Mouse (Mus musculus) G1E (cell line): ENCODE measurements around the gene Prss34.

ENCODE experiments used
- CTCF ChIP-seq: IDR thresholded peaks from 2 replicates; pipeline ENCODE4 v1.5.1; 2012; ENCODE audit warnings: low read depth, low read length, inconsistent platforms, mixed read lengths
- GATA1 ChIP-seq: IDR thresholded peaks from 2 replicates; pipeline ENCODE4 v1.6.1; 2012; ENCODE audit warnings: borderline replicate concordance, low read length, inconsistent platforms, mixed read lengths

- TF ChIP-seq GATA1 (no peak), CTCF (no peak)
Measured at GRCm38 (mm10) chr17:25322930-25323329, 24.7 kb downstream of the Prss34 start.
